8 mouse cellular contexts compared by ENCODE assay signal in genomic region chr14:32482061-32482460, GRCm38 (mm10). TPM values are rescaled to one million over a fixed set of nuclear protein-coding genes. Genes with fewer than 3 reads are reported as not detected.
A peak's percentile ranks its signal among the peaks of the same experiment; 100 is the strongest.
DNase-seq lines count a peak whose midpoint lies in the region; TF ChIP-seq lines count a peak whose summit lies in the region.

No protein-coding gene starts in this region.

- TF ChIP-seq POLR2A in myocyte (IDR thresholded peaks at IDR 0.05; ENCODE audit: insufficient read length, low read depth), result no peak

- H3K36me3 ChIP-seq in myocyte (ENCODE audit: control insufficient read depth, insufficient read depth), result no peaks in the 10 kb centered on the region

- H3K79me2 ChIP-seq in myocyte (ENCODE audit: control insufficient read depth, insufficient read depth), result no peaks in the 10 kb centered on the region

- DNase-seq in cerebellum, postnatal 10 days, result peak; percentile 51 to 73
- DNase-seq in cerebellum, adult 11 months, result no peak
- DNase-seq in ovary, postnatal 14 days (ENCODE audit: low spot score), result peak; percentile 7
- no peak for DNase-seq in ovary, adult 18-20 months (ENCODE audit: low spot score)
- peak; percentile 28 for DNase-seq in embryo, embryonic 9.5 days (ENCODE audit: extremely low spot score)
- no peak for DNase-seq in urinary bladder, adult 18-20 months (ENCODE audit: low spot score in 2 of 2)
- DNase-seq in spleen, adult 18-20 months, result no peak

- peak overlapping the region; percentile 16 for H3K4me2 ChIP-seq in myocyte (ENCODE audit: low read depth)

- H3K27me3 ChIP-seq in myocyte (ENCODE audit: control insufficient read depth, insufficient read depth, insufficient read length), result peaks cover 28% of the 10 kb centered on the region

- H3K4me3 ChIP-seq in myocyte, result no peak overlapping the region

- H3ac ChIP-seq in myocyte (ENCODE audit: control insufficient read depth, insufficient read length), result no peak overlapping the region

TF ChIP-seq in myocyte, 11 proteins besides CTCF, POLR2A, EP300 and RAD21:
- TF ChIP-seq CEBPB (IDR thresholded peaks at IDR 0.05; ENCODE audit: insufficient read depth, poor library complexity, severe bottlenecking) (no peak), MAX (IDR thresholded peaks at IDR 0.05; ENCODE audit: low read depth) (no peak), MYOD1 (IDR thresholded peaks at IDR 0.05; ENCODE audit: control insufficient read depth in 1 of 3, insufficient read length in 2 of 3, low read depth in 2 of 3) (no peak), TCF12 (IDR thresholded peaks at IDR 0.05; ENCODE audit: insufficient read depth, poor library complexity, severe bottlenecking) (no peak), E2F4 (IDR thresholded peaks at IDR 0.05; ENCODE audit: insufficient read depth) (no peak), MYOG (IDR thresholded peaks at IDR 0.05; ENCODE audit: control insufficient read depth in 1 of 3, insufficient read depth in 1 of 3, insufficient read length in 2 of 3, low read depth in 2 of 3) (no peak), POLR2AphosphoS2 (IDR thresholded peaks at IDR 0.05; ENCODE audit: insufficient read length, low read depth) (no peak), USF1 (IDR thresholded peaks at IDR 0.05; ENCODE audit: low read depth) (no peak), TCF3 (IDR thresholded peaks at IDR 0.05; ENCODE audit: insufficient read length, low read depth) (no peak)
TF ChIP-seq in myocyte: peak in this region for 0.

RNA-seq across cellular contexts. Expression of gene Chat, which starts 16.3 kb away (rescaled TPM):
- polyA plus RNA-seq in myocyte (2012; fragmentation: generic; extraction: Trizol), result not detected

RNA-seq across cellular contexts. Expression of gene Slc18a3, which starts 17.4 kb away (rescaled TPM):
- polyA plus RNA-seq in myocyte (2012; fragmentation: generic; extraction: Trizol), result not detected

RNA-seq across cellular contexts. Expression of gene Ercc6, which starts 31.3 kb away (rescaled TPM):
- polyA plus RNA-seq in myocyte (2012; fragmentation: generic; extraction: Trizol), result 2.1 TPM

Comparison
In these comparisons a context has a peak if more than half of its experiments do, and no peak if none do; other contexts are left out.
1. DNase-seq: peak in cerebellum, postnatal 10 days (2 of 2), ovary, postnatal 14 days (single experiment) and embryo, embryonic 9.5 days (single experiment); none in cerebellum, adult 11 months (single experiment), ovary, adult 18-20 months (single experiment), urinary bladder, adult 18-20 months (0 of 2) and spleen, adult 18-20 months (0 of 2).